Mouse (Mus musculus) heart, embryonic 10.5 days (tissue): ENCODE data around the gene Smarcc2. TPM values are rescaled to one million over a fixed set of nuclear protein-coding genes. Genes with fewer than 3 reads are reported as not detected.

Experiments used
- DNase-seq: peaks from one replicate; pipeline ENCODE4 v3.0.0-alpha.2; 2017; ENCODE audit warnings: low spot score
- H3K27ac ChIP-seq: fragments of 300-500 bp; sonication (generic); 2 replicates; pipeline ENCODE4 v1.5.1; 2016; ENCODE audit warnings: mild to moderate bottlenecking
- H3K27me3 ChIP-seq: fragments of 300-500 bp; sonication (generic); 2 replicates; pipeline ENCODE4 v1.6.1; 2016; ENCODE audit warnings: mild to moderate bottlenecking; ENCODE audit not compliant: poor library complexity, insufficient read depth, severe bottlenecking
- H3K36me3 ChIP-seq: fragments of 300-500 bp; sonication (generic); 2 replicates; pipeline ENCODE4 v1.6.1; 2016; ENCODE audit warnings: mild to moderate bottlenecking, moderate library complexity
- H3K4me1 ChIP-seq: fragments of 300-500 bp; sonication (generic); 2 replicates; pipeline ENCODE4 v1.6.1; 2016; ENCODE audit warnings: mild to moderate bottlenecking
- H3K4me3 ChIP-seq: fragments of 300-500 bp; sonication (generic); 2 replicates; pipeline ENCODE4 v1.5.1; 2016; ENCODE audit warnings: mild to moderate bottlenecking, moderate library complexity
- H3K9me3 ChIP-seq: fragments of 300-500 bp; sonication (generic); 2 replicates; pipeline ENCODE4 v1.6.1; 2016; ENCODE audit warnings: mild to moderate bottlenecking, moderate library complexity
- WGBS: fragments of 180-500 bp; shearing (Covaris S2); methylation state at CpG from one replicate; pipeline ENCODE4 v1.1.7; 2016; 5-methylcytosine and 5-hydroxymethylcytosine counted together
- polyA plus RNA-seq: library from polyadenylated mRNA; unstranded; fragments of >200 nt; fragmentation: Nextera tagmentation; extraction: Ambion mirVana; gene quantifications from 2 replicates; pipeline ENCODE4 v1.2.1, GENCODE M21; 2016

The Smarcc2 gene
- 66.0 and 68.7 TPM in 2 replicates for polyA plus RNA-seq

GRCm38 (mm10) chr10:128458719-128459408 lies at the start of gene Smarcc2:
TSS of gene Smarcc2 (plus strand) at chr10:128459248.
- Histone ChIP-seq H3K36me3 (peaks cover 29% of the 10 kb centered on the region), H3K9me3 (no peaks in the 10 kb centered on the region), H3K4me1 (peaks cover 10% of the 10 kb centered on the region), H3K27me3 (no peaks in the 10 kb centered on the region), H3K27ac (peak within 1 kb of the TSS; percentile 98), H3K4me3 (peak within 1 kb of the TSS; percentile 90)
- peak; percentile 86 for DNase-seq
- WGBS = under 1% methylated on average over 78 of the region's 86 CpGs

- H3K4me1 ChIP-seq = peaks cover 43% of the 10 kb centered on the region
- peak; percentile 99 for DNase-seq
- H3K27me3 ChIP-seq = no peaks in the 10 kb centered on the region
- peak overlapping the region; percentile 98 for H3K4me3 ChIP-seq
- 6% methylated on average over 36 of the region's 36 CpGs for WGBS
- peaks cover 30% of the 10 kb centered on the region for H3K36me3 ChIP-seq
- H3K27ac ChIP-seq = peak overlapping the region; percentile 92
- no peaks in the 10 kb centered on the region for H3K9me3 ChIP-seq
These were observed 49.1 kb upstream of the Smarcc2 start for GRCm38 (mm10) chr10:128409692-128410559.

- WGBS = 28% methylated on average over 4 of the region's 4 CpGs
- H3K9me3 ChIP-seq = no peaks in the 10 kb centered on the region
- peaks cover 46% of the 10 kb centered on the region for H3K4me1 ChIP-seq
- peak overlapping the region; percentile 92 for H3K27ac ChIP-seq
- H3K36me3 ChIP-seq = peaks cover 34% of the 10 kb centered on the region
- H3K4me3 ChIP-seq = peak overlapping the region; percentile 98
- no peak for DNase-seq
- no peaks in the 10 kb centered on the region for H3K27me3 ChIP-seq
These were observed 48.5 kb upstream of the Smarcc2 start for GRCm38 (mm10) chr10:128410560-128410845.

GRCm38 (mm10) chr10:128411211-128412054 lies 47.6 kb upstream of the Smarcc2 start, which contains the start of the genes Nabp2 and Rnf41:
TSS of gene Nabp2 (minus strand) at chr10:128411492.
TSS of gene Rnf41 (plus strand) at chr10:128411657.
- peak within 1 kb of the TSS; percentile 92 for H3K27ac ChIP-seq
- DNase-seq = peak; percentile 99
- peaks cover 35% of the 10 kb centered on the region for H3K36me3 ChIP-seq
- H3K4me1 ChIP-seq = peaks cover 46% of the 10 kb centered on the region
- H3K27me3 ChIP-seq = no peaks in the 10 kb centered on the region
- peak within 1 kb of the TSS; percentile 98 for H3K4me3 ChIP-seq
- under 1% methylated on average over 50 of the region's 50 CpGs for WGBS
- H3K9me3 ChIP-seq = no peaks in the 10 kb centered on the region

GRCm38 (mm10) chr10:128412055-128412381 lies 47.0 kb upstream of the Smarcc2 start:
- DNase-seq = no peak
- peak overlapping the region; percentile 98 for H3K4me3 ChIP-seq
- peaks cover 38% of the 10 kb centered on the region for H3K36me3 ChIP-seq
- under 1% methylated on average over 14 of the region's 14 CpGs for WGBS
- peaks cover 46% of the 10 kb centered on the region for H3K4me1 ChIP-seq
- H3K27me3 ChIP-seq = no peaks in the 10 kb centered on the region
- no peaks in the 10 kb centered on the region for H3K9me3 ChIP-seq
- peak overlapping the region; percentile 92 for H3K27ac ChIP-seq

- Histone ChIP-seq H3K27ac (peak overlapping the region; percentile 92), H3K4me3 (peak overlapping the region; percentile 98), H3K36me3 (peaks cover 43% of the 10 kb centered on the region), H3K4me1 (peaks cover 46% of the 10 kb centered on the region), H3K27me3 (no peaks in the 10 kb centered on the region), H3K9me3 (no peaks in the 10 kb centered on the region)
- DNase-seq = no peak
- WGBS = 54% methylated on average over 1 of the region's 1 CpGs
These were observed 46.5 kb upstream of the Smarcc2 start for GRCm38 (mm10) chr10:128412558-128412957.

GRCm38 (mm10) chr10:128413076-128413475 lies 46.0 kb upstream of the Smarcc2 start:
- Histone ChIP-seq H3K4me3 (peak overlapping the region; percentile 98; the same call in 1 of the 2 replicates), H3K27me3 (no peaks in the 10 kb centered on the region), H3K36me3 (peaks cover 43% of the 10 kb centered on the region), H3K4me1 (peaks cover 45% of the 10 kb centered on the region), H3K27ac (no peak overlapping the region), H3K9me3 (no peaks in the 10 kb centered on the region)
- 77% methylated on average over 1 of the region's 1 CpGs for WGBS
- DNase-seq = no peak

GRCm38 (mm10) chr10:128414848-128415247 lies 44.2 kb upstream of the Smarcc2 start:
- 81% methylated on average over 5 of the region's 5 CpGs for WGBS
- H3K27ac ChIP-seq = no peak overlapping the region
- H3K4me3 ChIP-seq = no peak overlapping the region
- H3K9me3 ChIP-seq = no peaks in the 10 kb centered on the region
- peaks cover 57% of the 10 kb centered on the region for H3K36me3 ChIP-seq
- DNase-seq = no peak
- H3K4me1 ChIP-seq = peaks cover 34% of the 10 kb centered on the region
- no peaks in the 10 kb centered on the region for H3K27me3 ChIP-seq

- Histone ChIP-seq H3K27me3 (no peaks in the 10 kb centered on the region), H3K4me1 (no peaks in the 10 kb centered on the region), H3K9me3 (no peaks in the 10 kb centered on the region), H3K27ac (no peak overlapping the region), H3K36me3 (peaks cover 83% of the 10 kb centered on the region), H3K4me3 (no peak overlapping the region)
- DNase-seq = no peak
- 72% methylated on average over 5 of the region's 5 CpGs for WGBS
These were observed 36.6 kb upstream of the Smarcc2 start for GRCm38 (mm10) chr10:128422426-128422825.

GRCm38 (mm10) chr10:128424604-128425003 lies 34.4 kb upstream of the Smarcc2 start:
- no peaks in the 10 kb centered on the region for H3K27me3 ChIP-seq
- H3K4me3 ChIP-seq = no peak overlapping the region
- no peaks in the 10 kb centered on the region for H3K4me1 ChIP-seq
- peaks cover 78% of the 10 kb centered on the region for H3K36me3 ChIP-seq
- DNase-seq = no peak
- 62% methylated on average over 7 of the region's 7 CpGs for whole genome bisulfite sequencing
- H3K9me3 ChIP-seq = no peaks in the 10 kb centered on the region
- H3K27ac ChIP-seq = no peak overlapping the region

GRCm38 (mm10) chr10:128425260-128425659 lies 33.8 kb upstream of the Smarcc2 start:
- H3K4me1 ChIP-seq = no peaks in the 10 kb centered on the region
- no peak for DNase-seq
- H3K27me3 ChIP-seq = no peaks in the 10 kb centered on the region
- WGBS = 88% methylated on average over 3 of the region's 3 CpGs
- H3K27ac ChIP-seq = no peak overlapping the region
- H3K9me3 ChIP-seq = no peaks in the 10 kb centered on the region
- H3K4me3 ChIP-seq = no peak overlapping the region
- peaks cover 79% of the 10 kb centered on the region for H3K36me3 ChIP-seq

- H3K27me3 ChIP-seq = no peaks in the 10 kb centered on the region
- H3K9me3 ChIP-seq = no peaks in the 10 kb centered on the region
- no peak for DNase-seq
- no peak overlapping the region for H3K27ac ChIP-seq
- 92% methylated on average over 5 of the region's 5 CpGs for WGBS
- no peak overlapping the region for H3K4me3 ChIP-seq
- peaks cover 72% of the 10 kb centered on the region for H3K36me3 ChIP-seq
- no peaks in the 10 kb centered on the region for H3K4me1 ChIP-seq
These were observed 30.0 kb upstream of the Smarcc2 start for GRCm38 (mm10) chr10:128429052-128429451.
